Mouse (Mus musculus): ENCODE measurements around the gene Apol7e.
"Not testable (repeated sequence)": the region's sequence is repeated elsewhere in the genome, so short reads cannot be mapped to it uniquely, and the experiment has no call there.

The Apol7e gene

GRCm38 (mm10) chr15:77740511-77741297 lies 42.0 kb downstream of the Apol7e start:
- DNase-seq (ENCODE audit: low spot score in 2 of 2): no peak

DNA sequence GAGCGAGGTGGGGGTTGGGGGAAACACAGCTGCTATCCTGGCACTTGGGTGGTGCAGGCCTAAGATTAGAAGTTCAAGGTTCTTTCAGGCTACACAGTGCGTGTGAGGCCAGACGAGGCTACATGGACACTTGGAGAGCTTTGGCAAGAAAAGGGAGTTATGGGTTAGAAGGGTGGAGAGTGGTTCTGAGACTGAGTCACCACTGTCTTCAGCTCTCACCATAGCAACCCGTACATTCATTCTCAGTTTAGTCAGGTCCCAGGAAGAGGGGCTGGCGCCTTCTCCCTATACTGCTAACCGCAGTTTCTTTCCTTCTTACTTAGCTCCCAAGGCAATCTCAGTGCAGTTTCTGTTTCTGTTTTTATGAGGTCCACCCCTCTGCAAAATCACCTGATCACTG lies 42.9 kb downstream of the Apol7e start:
- DNase-seq (ENCODE audit: low spot score in 2 of 2): not testable (repeated sequence)

DNA sequence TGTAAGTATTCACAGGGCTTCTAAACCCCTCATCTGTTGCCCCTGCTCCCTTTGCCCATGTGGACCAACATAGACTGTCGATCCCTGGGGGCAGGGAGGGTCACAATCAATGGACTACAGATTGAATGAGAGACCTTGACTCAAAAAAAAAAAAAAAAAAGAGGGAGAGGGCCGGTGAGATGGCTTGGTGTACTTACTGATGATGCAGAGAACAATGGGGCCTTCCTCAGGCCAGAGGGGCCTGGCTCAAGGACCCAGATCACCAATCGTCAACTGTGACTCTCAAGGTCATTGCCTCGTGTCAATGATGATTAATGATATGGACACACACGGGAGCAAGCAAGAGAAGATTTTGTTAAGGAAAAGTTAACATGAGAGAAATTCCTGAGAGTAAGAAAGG lies 46.0 kb downstream of the Apol7e start:
- no peak for DNase-seq (ENCODE audit: low spot score in 2 of 2)

DNA sequence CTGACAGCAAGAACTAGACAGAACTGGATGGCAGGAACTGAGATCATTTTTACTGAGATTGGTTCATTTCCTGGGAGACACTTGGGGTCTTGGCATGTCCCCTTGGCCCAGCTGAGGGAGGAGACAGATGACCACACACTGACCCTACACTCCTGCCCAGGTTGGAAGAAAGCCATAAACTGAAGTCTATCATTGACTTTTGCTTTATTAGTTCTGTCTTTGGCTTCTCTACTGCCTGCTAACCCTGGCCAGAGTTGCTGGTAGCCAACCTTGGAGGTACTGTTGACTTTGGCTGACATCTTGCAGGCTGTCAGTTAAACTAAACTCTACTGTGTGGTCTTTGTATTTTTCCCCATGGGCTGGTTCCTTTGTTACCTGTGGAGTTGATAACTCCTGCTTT lies 46.4 kb downstream of the Apol7e start:
- no peak for DNase-seq (ENCODE audit: low spot score in 2 of 2)

- no peak for DNase-seq (ENCODE audit: low spot score in 2 of 2)
These were observed 47.7 kb downstream of the Apol7e start for GRCm38 (mm10) chr15:77746326-77746725.

GRCm38 (mm10) chr15:77748414-77748813 lies 49.8 kb downstream of the Apol7e start:
- DNase-seq (ENCODE audit: low spot score in 2 of 2): no peak

DNA sequence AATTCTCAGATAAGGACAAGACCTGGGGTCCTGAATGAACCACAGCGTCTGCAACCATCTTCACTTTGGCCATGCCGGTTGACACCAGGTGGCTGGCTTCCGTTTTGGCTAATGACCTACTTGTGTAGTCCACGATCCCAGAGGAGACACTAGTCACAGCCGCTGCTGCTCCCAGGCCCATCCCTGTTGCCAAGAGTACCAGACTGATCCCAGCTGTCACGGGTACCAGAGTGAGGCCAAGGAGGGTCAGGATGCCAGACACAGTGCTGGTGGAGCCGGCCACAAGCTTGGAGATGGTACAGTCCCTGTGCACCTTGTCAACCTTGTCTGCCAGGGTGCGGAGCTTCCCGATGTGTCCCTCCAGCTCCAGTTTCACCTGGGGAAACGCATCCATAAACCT lies 51.1 kb downstream of the Apol7e start:
- no peak for DNase-seq (ENCODE audit: low spot score in 2 of 2)

DNA sequence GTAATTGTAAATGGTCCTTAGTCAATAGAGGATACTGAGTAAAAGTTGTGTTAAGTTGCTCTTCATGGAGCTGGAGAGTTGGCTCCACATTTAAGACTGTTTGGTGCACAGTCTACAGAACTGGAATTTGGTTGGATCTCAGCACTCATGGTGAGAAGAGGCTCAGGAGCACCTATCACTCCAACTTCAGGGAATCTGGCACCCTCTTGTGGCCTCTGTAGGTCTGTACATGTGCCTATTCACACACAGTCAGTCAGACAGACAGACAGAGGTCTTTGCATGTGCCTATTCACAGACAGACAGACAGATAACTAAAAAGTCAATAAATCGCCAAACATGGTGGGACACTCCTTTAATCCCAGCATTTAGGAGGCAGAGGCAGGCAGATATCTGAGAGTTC lies 51.8 kb downstream of the Apol7e start:
- DNase-seq (ENCODE audit: low spot score in 2 of 2): no peak

- DNase-seq (ENCODE audit: low spot score in 2 of 2): no peak
These were observed 53.8 kb downstream of the Apol7e start for GRCm38 (mm10) chr15:77752443-77752842.

GRCm38 (mm10) chr15:77755132-77755531 lies 56.5 kb downstream of the Apol7e start:
- DNase-seq (ENCODE audit: low spot score in 2 of 2): no peak

GRCm38 (mm10) chr15:77756081-77756480 lies 57.4 kb downstream of the Apol7e start:
- no peak for DNase-seq (ENCODE audit: low spot score in 2 of 2)

DNA sequence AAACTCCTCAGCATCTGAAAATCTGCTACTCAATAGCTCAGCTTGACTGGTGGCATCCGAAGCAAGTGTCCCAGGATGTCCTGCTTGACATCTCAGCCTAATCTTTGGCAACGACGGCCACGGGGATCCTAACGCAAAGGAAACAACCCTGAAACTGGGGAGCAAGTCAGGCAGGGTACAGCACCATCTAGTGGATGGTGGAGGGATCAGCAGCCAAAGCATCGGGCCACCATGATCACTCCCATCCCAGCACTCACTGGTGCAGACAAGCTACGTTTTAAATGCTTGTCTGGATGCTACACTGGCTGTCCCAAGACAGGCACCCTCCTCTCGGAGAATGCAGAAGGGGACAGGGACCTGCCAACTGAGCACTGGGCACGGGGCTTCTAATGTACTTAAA lies 58.2 kb downstream of the Apol7e start, which contains the start of gene Apol8:
Gene Apol8 (minus strand): TSS at position 156 of the 400 bp plus-strand sequence.
- peak; percentile 38 to 46 for DNase-seq (ENCODE audit: low spot score in 2 of 2)

DNA sequence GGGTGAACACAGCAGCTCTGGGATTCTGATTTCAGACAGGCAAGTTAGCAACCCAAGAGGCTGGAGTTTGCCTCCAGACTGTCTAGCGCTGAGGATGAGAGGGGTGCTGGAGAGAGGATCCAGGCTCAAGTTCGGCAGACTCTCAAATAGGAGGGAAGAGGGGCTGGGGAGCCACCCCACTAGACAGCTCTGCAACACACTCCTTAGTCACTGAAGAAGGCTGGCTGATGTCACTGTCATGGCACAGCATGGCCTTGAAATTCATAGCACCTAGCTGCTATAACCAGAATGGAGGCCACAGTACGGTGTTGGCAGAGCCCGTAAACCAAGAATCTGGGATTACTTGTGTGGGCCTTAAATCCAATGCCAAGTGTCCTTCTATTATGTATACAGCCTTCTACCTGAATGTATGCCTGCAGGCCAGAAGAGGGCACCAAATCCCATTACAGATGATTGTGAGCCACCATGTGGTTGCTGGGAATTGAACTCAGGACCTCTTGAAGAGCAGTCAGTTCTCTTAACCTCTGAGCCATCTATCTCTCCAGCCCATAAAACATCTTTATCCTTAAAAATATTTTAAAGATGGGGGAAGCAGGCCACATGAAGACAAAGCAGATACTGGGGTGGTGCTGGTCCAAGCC lies 59.0 kb downstream of the Apol7e start:
- no peak for DNase-seq (ENCODE audit: low spot score in 2 of 2)

DNA sequence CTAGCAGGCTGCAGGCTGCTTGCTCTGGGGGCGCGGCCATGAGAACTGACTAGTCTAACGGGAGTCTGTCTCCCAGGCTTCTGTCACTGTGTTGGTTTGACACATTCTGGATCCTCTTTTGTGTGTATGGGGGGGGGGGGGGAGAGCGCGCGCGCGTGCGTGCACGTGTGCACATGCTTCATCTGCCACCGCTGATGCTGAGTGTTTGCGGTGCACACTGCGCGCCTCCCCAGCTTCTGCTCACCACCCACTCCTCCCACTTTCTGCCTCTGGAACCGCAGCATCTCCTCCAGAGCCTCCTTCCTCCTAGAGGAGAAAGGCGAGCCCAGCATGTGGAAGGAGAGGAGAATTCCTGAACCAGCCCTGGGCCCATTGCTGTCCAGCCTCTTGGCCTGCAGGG lies 61.4 kb downstream of the Apol7e start:
- no peak for DNase-seq (ENCODE audit: low spot score in 2 of 2)

GRCm38 (mm10) chr15:77761083-77761482 lies 62.4 kb downstream of the Apol7e start:
- no peak for DNase-seq (ENCODE audit: low spot score in 2 of 2)

- DNase-seq (ENCODE audit: low spot score in 2 of 2): no peak
These were observed 63.1 kb downstream of the Apol7e start for GRCm38 (mm10) chr15:77761561-77762380.

GRCm38 (mm10) chr15:77763050-77763449 lies 64.4 kb downstream of the Apol7e start:
- DNase-seq (ENCODE audit: low spot score in 2 of 2): no peak

DNA sequence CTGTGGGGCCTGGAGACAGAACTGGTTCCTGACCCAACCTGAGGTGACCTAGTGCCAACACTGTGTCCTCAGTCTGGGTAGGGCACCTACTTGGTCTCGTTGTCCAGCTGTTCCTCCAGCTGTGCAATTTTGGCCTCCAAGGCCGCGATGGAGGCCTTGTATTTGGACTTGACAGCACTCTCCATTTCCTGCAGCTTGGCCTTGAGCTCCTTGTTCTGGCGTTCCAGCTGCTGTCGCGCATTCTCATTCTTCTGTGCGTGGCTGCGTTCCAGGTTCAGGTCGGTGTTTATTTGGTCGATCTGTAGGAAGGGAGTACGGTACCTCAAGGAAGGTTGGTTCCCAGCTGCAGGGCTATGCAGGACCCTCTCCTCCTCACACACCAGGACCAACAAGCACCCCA lies 65.0 kb downstream of the Apol7e start:
- DNase-seq (ENCODE audit: low spot score in 2 of 2): no peak

GRCm38 (mm10) chr15:77764391-77765006 lies 65.8 kb downstream of the Apol7e start:
- peak; percentile 33 to 78 for DNase-seq (ENCODE audit: low spot score in 2 of 2)

DNA sequence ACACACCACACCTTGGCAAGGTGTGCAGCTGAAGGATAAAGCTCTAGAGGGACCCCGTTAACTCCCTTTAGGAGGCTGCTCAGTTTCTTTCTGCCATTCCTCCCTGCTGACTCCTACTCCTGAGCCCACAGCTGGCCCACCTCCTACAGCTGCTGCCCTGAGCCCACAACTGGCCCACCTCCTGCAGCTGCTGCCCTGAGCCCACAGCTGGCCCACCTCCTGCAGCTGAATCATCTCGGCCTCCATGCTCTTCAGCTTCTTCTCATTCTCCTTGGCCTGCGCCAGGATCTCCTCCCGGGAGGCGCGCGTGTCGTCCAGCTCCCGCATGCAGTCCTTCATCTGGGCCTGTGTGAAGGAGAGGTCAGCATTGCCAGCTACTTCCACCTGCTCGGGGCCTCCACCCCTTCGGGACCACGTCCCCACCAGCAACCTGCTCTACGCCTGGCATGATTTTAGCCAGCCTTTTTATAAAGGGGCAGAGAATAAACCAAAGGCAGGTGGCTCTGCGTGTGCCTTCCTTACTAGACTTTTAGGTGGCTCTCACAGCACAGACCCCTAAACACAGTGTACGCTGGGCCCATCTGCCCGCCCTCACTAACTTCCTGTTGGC lies 66.9 kb downstream of the Apol7e start:
- no peak for DNase-seq (ENCODE audit: low spot score in 2 of 2)

GRCm38 (mm10) chr15:77766981-77767380 lies 68.3 kb downstream of the Apol7e start:
- no peak for DNase-seq (ENCODE audit: low spot score in 2 of 2)

Data from urinary bladder, postnatal 36 days (tissue).